Mouse (Mus musculus): ENCODE measurements around the gene C2cd4d. TPM values are rescaled to one million over a fixed set of nuclear protein-coding genes. Genes with fewer than 3 reads are reported as not detected.

The C2cd4d gene
- polyA plus RNA-seq, 1 experiment from 2014 or later: 1.0 TPM

- H3K27ac ChIP-seq (replicated peaks; ENCODE audit: low read depth, low read length): no peak overlapping the region
- no peak for ATAC-seq (ENCODE audit: insufficient number of reproducible peaks, low FRiP score, low TSS enrichment, low read depth)
- no peak overlapping the region; the same call in 1 of the 2 replicates for H3K4me2 ChIP-seq (ENCODE audit: low read depth, severe bottlenecking)
- no peaks in the 10 kb centered on the region for H3K36me3 ChIP-seq (ENCODE audit: control insufficient read depth, insufficient read depth, low read length)
- no peaks in the 10 kb centered on the region for H3K9me3 ChIP-seq (ENCODE audit: control insufficient read depth, low read length)
- 0 out of 2 replicates have a peak, but pooled peaks cover 2% of the 10 kb centered on the region for H3K27me3 ChIP-seq (ENCODE audit: control insufficient read depth, insufficient read depth, low read length)
- H3K9ac ChIP-seq (ENCODE audit: low read length): no peak overlapping the region
- H3K4me3 ChIP-seq (ENCODE audit: low read depth, low read length): no peak overlapping the region
- no peak for DNase-seq (ENCODE audit: low spot score)
- 0% methylated on average over 3 of the region's 3 CpGs for WGBS
- H3K4me1 ChIP-seq (ENCODE audit: control insufficient read depth, insufficient read depth, low read length): peaks cover 15% of the 10 kb centered on the region; the same call in 1 of the 2 replicates
Observed at GRCm38 (mm10) chr3:94372038-94372437, 9.8 kb downstream of the C2cd4d start.

GRCm38 (mm10) chr3:94372641-94373040, 10.4 kb downstream of the C2cd4d start, which contains the start of gene Rorc:
Rorc (plus strand) TSS chr3:94372794.
- DNase-seq (ENCODE audit: low spot score) (no peak), ATAC-seq (ENCODE audit: insufficient number of reproducible peaks, low FRiP score, low TSS enrichment, low read depth) (no peak)
- no peaks in the 10 kb centered on the region for H3K9me3 ChIP-seq (ENCODE audit: control insufficient read depth, low read length)
- 0 out of 2 replicates have a peak within 1 kb of the TSS, but pooled peaks have one; percentile 10 for H3K4me3 ChIP-seq (ENCODE audit: low read depth, low read length)
- no peak within 1 kb of the TSS for H3K9ac ChIP-seq (ENCODE audit: low read length)
- WGBS: 13% methylated on average over 5 of the region's 5 CpGs
- H3K27ac ChIP-seq (replicated peaks; ENCODE audit: low read depth, low read length): no peak within 1 kb of the TSS
- no peaks in the 10 kb centered on the region for H3K36me3 ChIP-seq (ENCODE audit: control insufficient read depth, insufficient read depth, low read length)
- H3K27me3 ChIP-seq (ENCODE audit: control insufficient read depth, insufficient read depth, low read length): 0 out of 2 replicates have a peak, but pooled peaks cover 2% of the 10 kb centered on the region
- peaks cover 18% of the 10 kb centered on the region; the same call in 1 of the 2 replicates for H3K4me1 ChIP-seq (ENCODE audit: control insufficient read depth, insufficient read depth, low read length)
- H3K4me2 ChIP-seq (ENCODE audit: low read depth, severe bottlenecking): peak within 1 kb of the TSS; percentile 27

GRCm38 (mm10) chr3:94373090-94373489, 10.9 kb downstream of the C2cd4d start:
- H3K27me3 ChIP-seq (ENCODE audit: control insufficient read depth, insufficient read depth, low read length): 0 out of 2 replicates have a peak, but pooled peaks cover 2% of the 10 kb centered on the region
- H3K4me3 ChIP-seq (ENCODE audit: low read depth, low read length): no peak overlapping the region
- H3K36me3 ChIP-seq (ENCODE audit: control insufficient read depth, insufficient read depth, low read length): no peaks in the 10 kb centered on the region
- 3% methylated on average over 10 of the region's 10 CpGs for WGBS
- no peak overlapping the region for H3K27ac ChIP-seq (replicated peaks; ENCODE audit: low read depth, low read length)
- H3K4me2 ChIP-seq (ENCODE audit: low read depth, severe bottlenecking): peak overlapping the region; percentile 27
- no peak for ATAC-seq (ENCODE audit: insufficient number of reproducible peaks, low FRiP score, low TSS enrichment, low read depth)
- H3K4me1 ChIP-seq (ENCODE audit: control insufficient read depth, insufficient read depth, low read length): peaks cover 18% of the 10 kb centered on the region; the same call in 1 of the 2 replicates
- H3K9me3 ChIP-seq (ENCODE audit: control insufficient read depth, low read length): no peaks in the 10 kb centered on the region
- DNase-seq (ENCODE audit: low spot score): no peak
- H3K9ac ChIP-seq (ENCODE audit: low read length): no peak overlapping the region

GRCm38 (mm10) chr3:94373597-94374011, 11.4 kb downstream of the C2cd4d start:
- Histone ChIP-seq H3K27me3 (ENCODE audit: control insufficient read depth, insufficient read depth, low read length) (0 out of 2 replicates have a peak, but pooled peaks cover 2% of the 10 kb centered on the region), H3K27ac (replicated peaks; ENCODE audit: low read depth, low read length) (no peak overlapping the region), H3K4me1 (ENCODE audit: control insufficient read depth, insufficient read depth, low read length) (peaks cover 18% of the 10 kb centered on the region; the same call in 1 of the 2 replicates), H3K4me2 (ENCODE audit: low read depth, severe bottlenecking) (peak overlapping the region; percentile 27), H3K9ac (ENCODE audit: low read length) (no peak overlapping the region), H3K36me3 (ENCODE audit: control insufficient read depth, insufficient read depth, low read length) (no peaks in the 10 kb centered on the region), H3K9me3 (ENCODE audit: control insufficient read depth, low read length) (no peaks in the 10 kb centered on the region), H3K4me3 (ENCODE audit: low read depth, low read length) (0 out of 2 replicates have a peak overlapping the region, but pooled peaks have one; percentile 10)
- peak; percentile 49 for DNase-seq (ENCODE audit: low spot score)
- WGBS: 0% methylated on average over 5 of the region's 5 CpGs
- ATAC-seq (ENCODE audit: insufficient number of reproducible peaks, low FRiP score, low TSS enrichment, low read depth): 0 out of 2 replicates have a peak, but pooled peaks have one; percentile 17

GRCm38 (mm10) chr3:94374636-94375035, 12.4 kb downstream of the C2cd4d start:
- no peak overlapping the region for H3K27ac ChIP-seq (replicated peaks; ENCODE audit: low read depth, low read length)
- DNase-seq (ENCODE audit: low spot score): no peak
- no peak for ATAC-seq (ENCODE audit: insufficient number of reproducible peaks, low FRiP score, low TSS enrichment, low read depth)
- 0 out of 2 replicates have a peak, but pooled peaks cover 2% of the 10 kb centered on the region for H3K27me3 ChIP-seq (ENCODE audit: control insufficient read depth, insufficient read depth, low read length)
- no peaks in the 10 kb centered on the region for H3K36me3 ChIP-seq (ENCODE audit: control insufficient read depth, insufficient read depth, low read length)
- no peak overlapping the region for H3K9ac ChIP-seq (ENCODE audit: low read length)
- H3K4me2 ChIP-seq (ENCODE audit: low read depth, severe bottlenecking): no peak overlapping the region
- no peaks in the 10 kb centered on the region for H3K9me3 ChIP-seq (ENCODE audit: control insufficient read depth, low read length)
- H3K4me1 ChIP-seq (ENCODE audit: control insufficient read depth, insufficient read depth, low read length): peaks cover 18% of the 10 kb centered on the region; the same call in 1 of the 2 replicates
- no peak overlapping the region for H3K4me3 ChIP-seq (ENCODE audit: low read depth, low read length)

GRCm38 (mm10) chr3:94375146-94375545, 12.9 kb downstream of the C2cd4d start:
- DNase-seq (ENCODE audit: low spot score) (no peak), ATAC-seq (ENCODE audit: insufficient number of reproducible peaks, low FRiP score, low TSS enrichment, low read depth) (no peak)
- 78% methylated on average over 2 of the region's 2 CpGs for WGBS
- Histone ChIP-seq H3K4me1 (ENCODE audit: control insufficient read depth, insufficient read depth, low read length) (peaks cover 18% of the 10 kb centered on the region; the same call in 1 of the 2 replicates), H3K36me3 (ENCODE audit: control insufficient read depth, insufficient read depth, low read length) (no peaks in the 10 kb centered on the region), H3K9ac (ENCODE audit: low read length) (no peak overlapping the region), H3K4me3 (ENCODE audit: low read depth, low read length) (no peak overlapping the region), H3K9me3 (ENCODE audit: control insufficient read depth, low read length) (no peaks in the 10 kb centered on the region), H3K27me3 (ENCODE audit: control insufficient read depth, insufficient read depth, low read length) (0 out of 2 replicates have a peak, but pooled peaks cover 2% of the 10 kb centered on the region), H3K4me2 (ENCODE audit: low read depth, severe bottlenecking) (no peak overlapping the region), H3K27ac (replicated peaks; ENCODE audit: low read depth, low read length) (no peak overlapping the region)

- no peak for DNase-seq (ENCODE audit: low spot score)
Observed at GRCm38 (mm10) chr3:94375861-94376260, 13.6 kb downstream of the C2cd4d start.

GRCm38 (mm10) chr3:94377028-94377923, 15.0 kb downstream of the C2cd4d start:
- DNase-seq (ENCODE audit: low spot score) (no peak), ATAC-seq (ENCODE audit: insufficient number of reproducible peaks, low FRiP score, low TSS enrichment, low read depth) (peak; percentile 41; the same call in 1 of the 2 replicates)
- no peak overlapping the region for H3K9ac ChIP-seq (ENCODE audit: low read length)
- H3K9me3 ChIP-seq (ENCODE audit: control insufficient read depth, low read length): no peaks in the 10 kb centered on the region
- H3K4me2 ChIP-seq (ENCODE audit: low read depth, severe bottlenecking): no peak overlapping the region
- peaks cover 12% of the 10 kb centered on the region; the same call in 1 of the 2 replicates for H3K4me1 ChIP-seq (ENCODE audit: control insufficient read depth, insufficient read depth, low read length)
- H3K27ac ChIP-seq (replicated peaks; ENCODE audit: low read depth, low read length): no peak overlapping the region
- 0 out of 2 replicates have a peak, but pooled peaks cover 2% of the 10 kb centered on the region for H3K27me3 ChIP-seq (ENCODE audit: control insufficient read depth, insufficient read depth, low read length)
- H3K4me3 ChIP-seq (ENCODE audit: low read depth, low read length): no peak overlapping the region
- 8% methylated on average over 13 of the region's 13 CpGs for WGBS
- no peaks in the 10 kb centered on the region for H3K36me3 ChIP-seq (ENCODE audit: control insufficient read depth, insufficient read depth, low read length)

More at GRCm38 (mm10) chr3:94375861-94376260, 13.6 kb downstream of the C2cd4d start:
- Histone ChIP-seq H3K4me3 (ENCODE audit: low read depth, low read length) (no peak overlapping the region), H3K9ac (ENCODE audit: low read length) (no peak overlapping the region), H3K9me3 (ENCODE audit: control insufficient read depth, low read length) (no peaks in the 10 kb centered on the region), H3K4me2 (ENCODE audit: low read depth, severe bottlenecking) (no peak overlapping the region), H3K4me1 (ENCODE audit: control insufficient read depth, insufficient read depth, low read length) (peaks cover 18% of the 10 kb centered on the region; the same call in 1 of the 2 replicates), H3K27me3 (ENCODE audit: control insufficient read depth, insufficient read depth, low read length) (0 out of 2 replicates have a peak, but pooled peaks cover 2% of the 10 kb centered on the region), H3K27ac (replicated peaks; ENCODE audit: low read depth, low read length) (no peak overlapping the region), H3K36me3 (ENCODE audit: control insufficient read depth, insufficient read depth, low read length) (no peaks in the 10 kb centered on the region)
- 53% methylated on average over 5 of the region's 5 CpGs for WGBS
- ATAC-seq (ENCODE audit: insufficient number of reproducible peaks, low FRiP score, low TSS enrichment, low read depth): no peak

Data from limb, embryonic 11.5 days (tissue).